Mouse (Mus musculus) olfactory bulb, adult 2 months (tissue): ENCODE measurements around the gene Ank3.

Experiments
- CTCF ChIP-seq: fragments of 200-500 bp; IDR thresholded peaks from 2 replicates; pipeline ENCODE4 v1.5.1; 2012; ENCODE audit warnings: low read depth, mild to moderate bottlenecking, low read length, moderate library complexity; ENCODE audit not compliant: insufficient read depth
- POLR2A ChIP-seq: fragments of 200-500 bp; IDR thresholded peaks from 2 replicates; pipeline ENCODE4 v1.6.1; 2012; ENCODE audit warnings: mild to moderate bottlenecking, low read depth, low read length, moderate library complexity; ENCODE audit not compliant: insufficient read depth

- no peak for TF ChIP-seq POLR2A
- no peak for TF ChIP-seq CTCF
These were observed 322.4 kb downstream of the Ank3 start for GRCm38 (mm10) chr10:69720899-69721490.
